Mouse (Mus musculus) erythroblast, embryonic 14.5 days (primary cell): ENCODE measurements around the gene Mdn1. TPM values are rescaled to one million over a fixed set of nuclear protein-coding genes. Genes with fewer than 3 reads are reported as not detected.

Source experiments
- H3K27me3 ChIP-seq: 2 replicates; pipeline ENCODE4 v1.6.1; 2012; ENCODE audit warnings: inconsistent platforms; ENCODE audit not compliant: control insufficient read depth
- H3K36me3 ChIP-seq: 2 replicates; pipeline ENCODE4 v1.6.1; 2012; ENCODE audit warnings: mild to moderate bottlenecking, inconsistent platforms; ENCODE audit not compliant: control insufficient read depth
- H3K4me1 ChIP-seq: 2 replicates; pipeline ENCODE4 v1.6.1; 2012; ENCODE audit warnings: inconsistent platforms; ENCODE audit not compliant: control insufficient read depth
- H3K4me3 ChIP-seq: replicated peaks from 2 replicates; pipeline ENCODE3; 2012; ENCODE audit warnings: moderate library complexity, mild to moderate bottlenecking, inconsistent platforms
- H3K9me3 ChIP-seq: 2 replicates; pipeline ENCODE4 v1.6.1; 2012; ENCODE audit warnings: low read length, inconsistent platforms, mixed read lengths; ENCODE audit not compliant: control insufficient read depth
- GATA1 ChIP-seq: IDR thresholded peaks from 2 replicates; pipeline ENCODE4 v1.6.1; 2012; ENCODE audit warnings: low read length, inconsistent platforms, mixed read lengths
- TAL1 ChIP-seq: IDR thresholded peaks from 3 replicates; pipeline ENCODE4 v1.6.1; 2012; ENCODE audit warnings: low read length, inconsistent platforms, mixed read lengths
- polyA plus RNA-seq: library from polyadenylated mRNA; stranded (reverse); fragments of >175 nt; gene quantifications from 2 replicates; pipeline ENCODE4 v1.2.3, GENCODE M21; 2012

Mdn1 gene
- 0.01 and 0.02 TPM in 2 replicates for polyA plus RNA-seq

GRCm38 (mm10) chr4:32656918-32657662 is at the start of gene Mdn1:
TSS of gene Mdn1 (plus strand) at chr4:32657119.
- Histone ChIP-seq H3K4me1 (peaks cover 25% of the 10 kb centered on the region), H3K27me3 (no peaks in the 10 kb centered on the region), H3K9me3 (no peaks in the 10 kb centered on the region), H3K36me3 (peaks cover 23% of the 10 kb centered on the region), H3K4me3 (peak within 1 kb of the TSS; percentile 84)
- TF ChIP-seq TAL1 (no peak), GATA1 (no peak)

- Histone ChIP-seq H3K4me1 (peaks cover 33% of the 10 kb centered on the region), H3K9me3 (no peaks in the 10 kb centered on the region), H3K4me3 (peak within 1 kb of the TSS; percentile 87), H3K36me3 (peaks cover 27% of the 10 kb centered on the region), H3K27me3 (no peaks in the 10 kb centered on the region)
- TF ChIP-seq TAL1: no peak
- TF ChIP-seq GATA1: no peak
Measured at GRCm38 (mm10) chr4:32615034-32615881, 41.7 kb upstream of the Mdn1 start, which contains the start of gene Casp8ap2. TSS of gene Casp8ap2 (plus strand) at chr4:32615451.

- Histone ChIP-seq H3K9me3 (no peaks in the 10 kb centered on the region), H3K4me1 (peaks cover 26% of the 10 kb centered on the region), H3K4me3 (no peak overlapping the region), H3K27me3 (no peaks in the 10 kb centered on the region), H3K36me3 (peaks cover 78% of the 10 kb centered on the region)
- TF ChIP-seq GATA1 (no peak), TAL1 (no peak)
Measured at GRCm38 (mm10) chr4:32621637-32622036, 35.3 kb upstream of the Mdn1 start.

- Histone ChIP-seq H3K4me3 (no peak overlapping the region), H3K27me3 (no peaks in the 10 kb centered on the region), H3K9me3 (no peaks in the 10 kb centered on the region), H3K4me1 (peaks cover 11% of the 10 kb centered on the region), H3K36me3 (peaks cover 72% of the 10 kb centered on the region)
- TF ChIP-seq GATA1 (no peak), TAL1 (no peak)
Measured at GRCm38 (mm10) chr4:32651669-32652068, 5.2 kb upstream of the Mdn1 start.

GRCm38 (mm10) chr4:32656146-32656904 is 594 bp upstream of the Mdn1 start:
- peak overlapping the region; percentile 84 for H3K4me3 ChIP-seq
- no peak for TF ChIP-seq TAL1
- no peak for TF ChIP-seq GATA1
- peaks cover 30% of the 10 kb centered on the region for H3K36me3 ChIP-seq
- peaks cover 28% of the 10 kb centered on the region for H3K4me1 ChIP-seq
- no peaks in the 10 kb centered on the region for H3K27me3 ChIP-seq
- H3K9me3 ChIP-seq: no peaks in the 10 kb centered on the region

GRCm38 (mm10) chr4:32665843-32666242 is 8.9 kb downstream of the Mdn1 start:
- peaks cover 51% of the 10 kb centered on the region for H3K36me3 ChIP-seq
- no peaks in the 10 kb centered on the region for H3K4me1 ChIP-seq
- TF ChIP-seq GATA1 (no peak), TAL1 (no peak)
- H3K4me3 ChIP-seq: no peak overlapping the region
- H3K27me3 ChIP-seq: no peaks in the 10 kb centered on the region
- H3K9me3 ChIP-seq: no peaks in the 10 kb centered on the region

GRCm38 (mm10) chr4:32668291-32668690 is 11.4 kb downstream of the Mdn1 start:
- Histone ChIP-seq H3K4me1 (no peaks in the 10 kb centered on the region), H3K4me3 (no peak overlapping the region), H3K27me3 (no peaks in the 10 kb centered on the region), H3K36me3 (peaks cover 60% of the 10 kb centered on the region), H3K9me3 (no peaks in the 10 kb centered on the region)
- TF ChIP-seq TAL1 (no peak), GATA1 (no peak)

- peaks cover 55% of the 10 kb centered on the region for H3K36me3 ChIP-seq
Measured at GRCm38 (mm10) chr4:32669825-32670224, 12.9 kb downstream of the Mdn1 start.

GRCm38 (mm10) chr4:32674025-32674424 is 17.1 kb downstream of the Mdn1 start:
- H3K4me1 ChIP-seq: no peaks in the 10 kb centered on the region
- TF ChIP-seq GATA1 (no peak), TAL1 (no peak)
- no peaks in the 10 kb centered on the region for H3K27me3 ChIP-seq
- no peak overlapping the region for H3K4me3 ChIP-seq
- peaks cover 58% of the 10 kb centered on the region for H3K36me3 ChIP-seq
- no peaks in the 10 kb centered on the region for H3K9me3 ChIP-seq

More at GRCm38 (mm10) chr4:32669825-32670224, 12.9 kb downstream of the Mdn1 start:
- TF ChIP-seq GATA1 (no peak), TAL1 (no peak)
- Histone ChIP-seq H3K4me3 (no peak overlapping the region), H3K27me3 (no peaks in the 10 kb centered on the region), H3K9me3 (no peaks in the 10 kb centered on the region), H3K4me1 (no peaks in the 10 kb centered on the region)
